Mouse (Mus musculus): Measurements from ENCODE around the gene Dbndd2. TPM values are rescaled to one million over a fixed set of nuclear protein-coding genes. Genes with fewer than 3 reads are reported as not detected.
A peak's percentile ranks its signal among the peaks of the same experiment; 100 is the strongest.

The Dbndd2 gene
- 0.94 and 1.7 TPM in 2 replicates for polyA plus RNA-seq (2016; fragmentation: Nextera tagmentation; extraction: Ambion mirVana)

- peak within 1 kb of the TSS; percentile 61 for H3K4me3 ChIP-seq
- ATAC-seq: 0 out of 2 replicates have a peak, but pooled peaks have one; percentile 28
- peak within 1 kb of the TSS; percentile 40 for H3K9ac ChIP-seq
- H3K27ac ChIP-seq: no peak within 1 kb of the TSS
- no peaks in the 10 kb centered on the region for H3K9me3 ChIP-seq (replicated peaks)
- peak within 1 kb of the TSS; percentile 71 for H3K4me2 ChIP-seq
- whole genome bisulfite sequencing (ENCODE audit: insufficient replicate concordance): 5% methylated on average over 26 of the region's 26 CpGs
- peaks cover 12% of the 10 kb centered on the region; the same call in 1 of the 2 replicates for H3K4me1 ChIP-seq
- peaks cover 57% of the 10 kb centered on the region for H3K27me3 ChIP-seq (replicated peaks)
- 0 out of 2 replicates have a peak, but pooled peaks cover 2% of the 10 kb centered on the region for H3K36me3 ChIP-seq
These were observed at the start of gene Dbndd2 for GRCm38 (mm10) chr2:164485681-164486257. Gene Dbndd2 (plus strand): TSS chr2:164486106.

GRCm38 (mm10) chr2:164436215-164436913, 49.5 kb upstream of the Dbndd2 start:
- H3K4me1 ChIP-seq: peaks cover 21% of the 10 kb centered on the region
- peak overlapping the region; percentile 11 for H3K27ac ChIP-seq
- H3K36me3 ChIP-seq: no peaks in the 10 kb centered on the region
- 0 out of 2 replicates have a peak, but pooled peaks have one; percentile 4 for ATAC-seq
- H3K27me3 ChIP-seq (replicated peaks): peaks cover 67% of the 10 kb centered on the region
- 23% methylated on average over 8 of the region's 8 CpGs for WGBS (ENCODE audit: insufficient replicate concordance)
- H3K4me2 ChIP-seq: peak overlapping the region; percentile 38
- H3K9ac ChIP-seq: 0 out of 2 replicates have a peak overlapping the region, but pooled peaks have one; percentile 15
- no peak overlapping the region for H3K4me3 ChIP-seq
- H3K9me3 ChIP-seq (replicated peaks): no peaks in the 10 kb centered on the region

- Histone ChIP-seq H3K27me3 (replicated peaks) (peaks cover 67% of the 10 kb centered on the region), H3K9ac (no peak overlapping the region), H3K27ac (peak overlapping the region; percentile 11), H3K36me3 (no peaks in the 10 kb centered on the region), H3K9me3 (replicated peaks) (no peaks in the 10 kb centered on the region), H3K4me1 (peaks cover 21% of the 10 kb centered on the region), H3K4me3 (no peak overlapping the region), H3K4me2 (peak overlapping the region; percentile 38)
- 44% methylated on average over 3 of the region's 3 CpGs for WGBS (ENCODE audit: insufficient replicate concordance)
- peak; percentile 13; the same call in 1 of the 2 replicates for ATAC-seq
These were observed 48.9 kb upstream of the Dbndd2 start for GRCm38 (mm10) chr2:164436961-164437360.

- peaks cover 18% of the 10 kb centered on the region for H3K4me1 ChIP-seq
- 45% methylated on average over 6 of the region's 6 CpGs for WGBS (ENCODE audit: insufficient replicate concordance)
- H3K9me3 ChIP-seq (replicated peaks): no peaks in the 10 kb centered on the region
- H3K9ac ChIP-seq: no peak overlapping the region
- ATAC-seq: no peak
- no peaks in the 10 kb centered on the region for H3K36me3 ChIP-seq
- H3K27me3 ChIP-seq (replicated peaks): peaks cover 67% of the 10 kb centered on the region
- no peak overlapping the region for H3K4me3 ChIP-seq
- H3K4me2 ChIP-seq: peak overlapping the region; percentile 38
- 0 out of 2 replicates have a peak overlapping the region, but pooled peaks have one; percentile 38 for H3K27ac ChIP-seq
These were observed 48.2 kb upstream of the Dbndd2 start for GRCm38 (mm10) chr2:164437710-164438109.

- no peak for ATAC-seq
- no peak overlapping the region for H3K9ac ChIP-seq
- H3K36me3 ChIP-seq: no peaks in the 10 kb centered on the region
- peak overlapping the region; percentile 38 for H3K4me2 ChIP-seq
- H3K4me3 ChIP-seq: no peak overlapping the region
- H3K27ac ChIP-seq: 0 out of 2 replicates have a peak overlapping the region, but pooled peaks have one; percentile 38
- 45% methylated on average over 8 of the region's 8 CpGs for WGBS (ENCODE audit: insufficient replicate concordance)
- peaks cover 67% of the 10 kb centered on the region for H3K27me3 ChIP-seq (replicated peaks)
- no peaks in the 10 kb centered on the region for H3K9me3 ChIP-seq (replicated peaks)
- peaks cover 13% of the 10 kb centered on the region; the same call in 1 of the 2 replicates for H3K4me1 ChIP-seq
These were observed 47.6 kb upstream of the Dbndd2 start for GRCm38 (mm10) chr2:164438257-164438656.

- 38% methylated on average over 3 of the region's 3 CpGs for WGBS (ENCODE audit: insufficient replicate concordance)
- Histone ChIP-seq H3K9ac (no peak overlapping the region), H3K4me2 (peak overlapping the region; percentile 20; the same call in 1 of the 2 replicates), H3K9me3 (replicated peaks) (no peaks in the 10 kb centered on the region), H3K4me3 (no peak overlapping the region), H3K27me3 (replicated peaks) (peaks cover 67% of the 10 kb centered on the region), H3K36me3 (no peaks in the 10 kb centered on the region), H3K4me1 (peaks cover 11% of the 10 kb centered on the region; the same call in 1 of the 2 replicates), H3K27ac (no peak overlapping the region)
- no peak for ATAC-seq
These were observed 46.9 kb upstream of the Dbndd2 start for GRCm38 (mm10) chr2:164439001-164439421.

GRCm38 (mm10) chr2:164440314-164440713, 45.6 kb upstream of the Dbndd2 start:
- H3K4me1 ChIP-seq: peaks cover 11% of the 10 kb centered on the region; the same call in 1 of the 2 replicates
- 58% methylated on average over 5 of the region's 5 CpGs for whole genome bisulfite sequencing (ENCODE audit: insufficient replicate concordance)
- no peak for ATAC-seq
- H3K4me2 ChIP-seq: no peak overlapping the region
- H3K9me3 ChIP-seq (replicated peaks): no peaks in the 10 kb centered on the region
- H3K4me3 ChIP-seq: no peak overlapping the region
- H3K27ac ChIP-seq: no peak overlapping the region
- peaks cover 75% of the 10 kb centered on the region for H3K27me3 ChIP-seq (replicated peaks)
- no peak overlapping the region for H3K9ac ChIP-seq
- no peaks in the 10 kb centered on the region for H3K36me3 ChIP-seq

GRCm38 (mm10) chr2:164441155-164441554, 44.8 kb upstream of the Dbndd2 start:
- Histone ChIP-seq H3K9me3 (replicated peaks) (no peaks in the 10 kb centered on the region), H3K27ac (no peak overlapping the region), H3K9ac (no peak overlapping the region), H3K4me1 (0 out of 2 replicates have a peak, but pooled peaks cover 4% of the 10 kb centered on the region), H3K36me3 (no peaks in the 10 kb centered on the region), H3K27me3 (replicated peaks) (peaks cover 77% of the 10 kb centered on the region), H3K4me3 (peak overlapping the region; percentile 56), H3K4me2 (peak overlapping the region; percentile 57)
- WGBS (ENCODE audit: insufficient replicate concordance): 16% methylated on average over 8 of the region's 8 CpGs
- no peak for ATAC-seq

GRCm38 (mm10) chr2:164441731-164442130, 44.2 kb upstream of the Dbndd2 start:
- Histone ChIP-seq H3K4me1 (0 out of 2 replicates have a peak, but pooled peaks cover 4% of the 10 kb centered on the region), H3K27me3 (replicated peaks) (peaks cover 71% of the 10 kb centered on the region), H3K9ac (0 out of 2 replicates have a peak overlapping the region, but pooled peaks have one; percentile 62), H3K4me2 (peak overlapping the region; percentile 57), H3K36me3 (no peaks in the 10 kb centered on the region), H3K9me3 (replicated peaks) (no peaks in the 10 kb centered on the region), H3K4me3 (peak overlapping the region; percentile 56), H3K27ac (no peak overlapping the region)
- 25% methylated on average over 7 of the region's 7 CpGs for WGBS (ENCODE audit: insufficient replicate concordance)
- ATAC-seq: no peak

- Histone ChIP-seq H3K9me3 (replicated peaks) (no peaks in the 10 kb centered on the region), H3K4me1 (0 out of 2 replicates have a peak, but pooled peaks cover 4% of the 10 kb centered on the region), H3K27me3 (replicated peaks) (peaks cover 65% of the 10 kb centered on the region), H3K4me3 (peak overlapping the region; percentile 56), H3K36me3 (no peaks in the 10 kb centered on the region), H3K9ac (peak overlapping the region; percentile 62), H3K27ac (no peak overlapping the region), H3K4me2 (peak overlapping the region; percentile 57)
- ATAC-seq: peak; percentile 16; the same call in 1 of the 2 replicates
- 5% methylated on average over 29 of the region's 29 CpGs for WGBS (ENCODE audit: insufficient replicate concordance)
These were observed 43.4 kb upstream of the Dbndd2 start for GRCm38 (mm10) chr2:164442315-164443050.

- Histone ChIP-seq H3K27ac (no peak overlapping the region), H3K27me3 (replicated peaks) (peaks cover 61% of the 10 kb centered on the region), H3K9me3 (replicated peaks) (no peaks in the 10 kb centered on the region), H3K4me2 (peak overlapping the region; percentile 57), H3K36me3 (no peaks in the 10 kb centered on the region), H3K9ac (peak overlapping the region; percentile 62), H3K4me1 (0 out of 2 replicates have a peak, but pooled peaks cover 4% of the 10 kb centered on the region), H3K4me3 (peak overlapping the region; percentile 56)
- peak; percentile 78 for ATAC-seq
- WGBS (ENCODE audit: insufficient replicate concordance): under 1% methylated on average over 26 of the region's 26 CpGs
These were observed 42.9 kb upstream of the Dbndd2 start for GRCm38 (mm10) chr2:164443051-164443437.

Data from liver, embryonic 12.5 days (tissue).